Mouse (Mus musculus) liver, embryonic 14.5 days (tissue): Measurements from ENCODE around the gene Stat5b.

ENCODE experiments used
- CTCF ChIP-seq: IDR thresholded peaks from 2 replicates; pipeline ENCODE4 v1.5.1; 2016; ENCODE audit warnings: antibody characterized with exemption, low read depth, control low read depth
- EP300 ChIP-seq: IDR thresholded peaks from 2 replicates; pipeline ENCODE4 v1.6.1; 2016; ENCODE audit warnings: antibody characterized with exemption, low read depth

DNA sequence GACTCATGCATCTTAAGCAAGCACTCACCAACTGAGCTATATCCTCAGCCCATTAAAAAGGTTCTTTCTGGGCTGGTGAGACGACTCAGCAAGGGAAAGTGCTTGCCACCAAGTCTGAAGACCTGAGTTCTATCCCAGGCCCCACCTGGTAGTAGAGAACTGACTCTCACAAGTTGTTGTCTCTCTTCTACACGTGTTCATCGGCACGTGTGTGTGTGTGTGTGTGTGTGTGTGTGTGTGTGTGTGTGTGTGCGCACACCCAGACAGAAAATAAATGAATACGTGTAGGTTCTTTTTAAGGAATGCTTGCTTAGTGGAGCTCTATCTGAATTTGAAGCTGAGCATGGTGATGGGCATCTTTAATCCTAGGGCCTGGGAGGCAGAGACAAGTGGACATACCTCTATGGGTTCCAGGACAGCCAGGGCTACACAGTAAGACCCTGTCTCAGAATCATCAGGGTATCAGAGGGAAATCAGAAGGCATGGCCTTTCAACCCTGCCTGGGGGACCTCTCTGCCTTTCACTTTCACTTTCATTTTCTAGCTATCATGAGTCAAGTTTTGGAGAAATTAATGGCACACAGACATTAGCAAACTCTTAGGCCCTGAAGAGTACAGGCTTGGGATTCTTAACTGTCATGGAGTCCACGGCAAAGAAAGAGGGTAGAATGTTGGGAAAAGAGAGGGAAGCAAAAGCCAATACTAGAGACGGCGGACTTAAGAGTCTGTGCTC lies 115.2 kb downstream of the Stat5b start:
- TF ChIP-seq EP300 (no peak), CTCF (no peak)
